Mouse (Mus musculus): ENCODE measurements around the gene Serpina3g. TPM values are rescaled to one million over a fixed set of nuclear protein-coding genes. Genes with fewer than 3 reads are reported as not detected.

Serpina3g gene
- total and polyA plus RNA-seq, 2 experiments from 2014 or later, result 0.77 to 1.4 TPM

DNA sequence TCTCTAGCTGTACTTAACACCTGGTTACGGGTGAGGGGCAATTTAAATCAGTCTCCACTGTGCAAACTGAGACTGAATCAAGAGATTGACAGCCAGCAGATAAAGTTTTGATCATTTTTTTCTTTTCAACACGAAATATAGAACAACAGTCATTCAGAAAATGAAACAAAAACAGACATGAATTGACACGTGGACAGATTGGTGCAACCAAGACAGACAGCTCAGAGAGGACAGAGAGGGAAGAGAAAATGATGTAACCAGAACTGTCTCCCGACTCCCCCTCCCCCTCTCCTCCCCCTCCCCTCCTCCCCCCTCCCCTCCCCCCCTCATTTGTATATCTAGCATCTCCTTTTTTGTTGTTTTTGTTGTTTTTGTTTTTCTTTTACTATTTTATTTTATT is 53.8 kb downstream of the Serpina3g start:
- no peak for TF ChIP-seq CTCF (IDR thresholded peaks at IDR 0.05)
- no peaks in the 10 kb centered on the region for H3K27me3 ChIP-seq (ENCODE audit: insufficient read depth, low read length)
- no peak overlapping the region for H3K9ac ChIP-seq (replicated peaks; ENCODE audit: low read length, poor library complexity, severe bottlenecking)
- H3K4me2 ChIP-seq (ENCODE audit: low read depth, low read length, poor library complexity, severe bottlenecking), result no peak overlapping the region
- no peak overlapping the region for H3K27ac ChIP-seq (ENCODE audit: low read depth, low read length)
- 52% methylated on average over 4 of the region's 4 CpGs for WGBS
- no peak overlapping the region for H3K4me3 ChIP-seq (ENCODE audit: low read depth, low read length)
- no peaks in the 10 kb centered on the region for H3K9me3 ChIP-seq (ENCODE audit: low read length)
- no peaks in the 10 kb centered on the region for H3K36me3 ChIP-seq (ENCODE audit: insufficient read depth, low read length)
- no peak for ATAC-seq (ENCODE audit: low FRiP score)
- H3K4me1 ChIP-seq (ENCODE audit: insufficient read depth, low read length), result no peaks in the 10 kb centered on the region
- DNase-seq (ENCODE audit: low spot score), result no peak

Other genes starting within 250 kb of the Serpina3g start
- gene Serpina11, start 246.3 kb upstream of the Serpina3g start, total RNA-seq (2014; rRNA removed), result not detected in 2 replicates
- not detected in 2 replicates for gene Serpina11, start 246.3 kb upstream of the Serpina3g start, polyA plus RNA-seq (2015; fragmentation: Nextera tagmentation; extraction: Ambion mirVana)
- 0.85 TPM in 1 of 2 replicates, not detected in the other for gene Serpina9, start 222.5 kb upstream of the Serpina3g start, total RNA-seq (2014; rRNA removed)
- gene Serpina9, start 222.5 kb upstream of the Serpina3g start, polyA plus RNA-seq (2015; fragmentation: Nextera tagmentation; extraction: Ambion mirVana), result 0.14 and 0.22 TPM in 2 replicates
- 0.16 TPM in 1 of 2 replicates, not detected in the other for gene Serpina12, start 191.8 kb upstream of the Serpina3g start, total RNA-seq (2014; rRNA removed)
- not detected in 2 replicates for gene Serpina12, start 191.8 kb upstream of the Serpina3g start, polyA plus RNA-seq (2015; fragmentation: Nextera tagmentation; extraction: Ambion mirVana)
- not detected in 2 replicates for gene Serpina5, start 135.1 kb upstream of the Serpina3g start, total RNA-seq (2014; rRNA removed)
- gene Serpina5, start 135.1 kb upstream of the Serpina3g start, polyA plus RNA-seq (2015; fragmentation: Nextera tagmentation; extraction: Ambion mirVana), result not detected in 2 replicates
- gene Serpina3a, start 123.5 kb upstream of the Serpina3g start, total RNA-seq (2014; rRNA removed), result not detected in 2 replicates
- gene Serpina3a, start 123.5 kb upstream of the Serpina3g start, polyA plus RNA-seq (2015; fragmentation: Nextera tagmentation; extraction: Ambion mirVana), result not detected in 2 replicates
- gene Serpina3b, start 108.2 kb upstream of the Serpina3g start, total RNA-seq (2014; rRNA removed), result not detected in 2 replicates
- not detected in 2 replicates for gene Serpina3b, start 108.2 kb upstream of the Serpina3g start, polyA plus RNA-seq (2015; fragmentation: Nextera tagmentation; extraction: Ambion mirVana)
- gene Serpina3c, start 82.4 kb upstream of the Serpina3g start, total RNA-seq (2014; rRNA removed), result not detected in 2 replicates
- not detected in 2 replicates for gene Serpina3c, start 82.4 kb upstream of the Serpina3g start, polyA plus RNA-seq (2015; fragmentation: Nextera tagmentation; extraction: Ambion mirVana)
- gene Serpina3f, start 21.7 kb upstream of the Serpina3g start, total RNA-seq (2014; rRNA removed), result 0.55 TPM in 1 of 2 replicates, not detected in the other
- 0.07 and 0.15 TPM in 2 replicates for gene Serpina3f, start 21.7 kb upstream of the Serpina3g start, polyA plus RNA-seq (2015; fragmentation: Nextera tagmentation; extraction: Ambion mirVana)
- 0.49 TPM in 1 of 2 replicates, not detected in the other for gene Serpina3i, start 26.9 kb downstream of the Serpina3g start, total RNA-seq (2014; rRNA removed)
- not detected in 2 replicates for gene Serpina3i, start 26.9 kb downstream of the Serpina3g start, polyA plus RNA-seq (2015; fragmentation: Nextera tagmentation; extraction: Ambion mirVana)
- gene Serpina3j, start 78.3 kb downstream of the Serpina3g start, total RNA-seq (2014; rRNA removed), result not detected in 2 replicates
- gene Serpina3j, start 78.3 kb downstream of the Serpina3g start, polyA plus RNA-seq (2015; fragmentation: Nextera tagmentation; extraction: Ambion mirVana), result not detected in 2 replicates
- not detected in 2 replicates for gene Serpina3k, start 102.2 kb downstream of the Serpina3g start, total RNA-seq (2014; rRNA removed)
- gene Serpina3k, start 102.2 kb downstream of the Serpina3g start, polyA plus RNA-seq (2015; fragmentation: Nextera tagmentation; extraction: Ambion mirVana), result not detected in 2 replicates
- not detected in 2 replicates for gene Serpina3m, start 102.2 kb downstream of the Serpina3g start, total RNA-seq (2014; rRNA removed)
- not detected in 2 replicates for gene Serpina3m, start 102.2 kb downstream of the Serpina3g start, polyA plus RNA-seq (2015; fragmentation: Nextera tagmentation; extraction: Ambion mirVana)
- gene Serpina3n, start 170.5 kb downstream of the Serpina3g start, total RNA-seq (2014; rRNA removed), result 5.2 and 8.9 TPM in 2 replicates
- 4.7 and 5.8 TPM in 2 replicates for gene Serpina3n, start 170.5 kb downstream of the Serpina3g start, polyA plus RNA-seq (2015; fragmentation: Nextera tagmentation; extraction: Ambion mirVana)
- gene Gsc, start 237.1 kb downstream of the Serpina3g start, total RNA-seq (2014; rRNA removed), result not detected in 2 replicates
- gene Gsc, start 237.1 kb downstream of the Serpina3g start, polyA plus RNA-seq (2015; fragmentation: Nextera tagmentation; extraction: Ambion mirVana), result 0.13 and 1.4 TPM in 2 replicates

All from midbrain, postnatal 0 days (tissue).